Comparison of ENCODE assay signal across 18 mouse cellular contexts in genomic region chr1:30793357-30793883, GRCm38 (mm10).
DNase-seq lines count a peak whose midpoint lies in the region; ATAC-seq and TF ChIP-seq lines count a peak whose summit lies in the region.
"Had no signal": no experiment of that assay in that cellular context is flagged by ENCODE, and none has a peak within 500 bp of the region (broad histone marks: within the 10 kb centered on the region; RNA-seq: fewer than 3 reads in every experiment).

No protein-coding gene starts in this region.

- no peaks in the 10 kb centered on the region for H3K4me1 ChIP-seq in hindbrain, embryonic 14.5 days (replicated peaks; ENCODE audit: control insufficient read depth, insufficient read depth, low read length)
- no peaks in the 10 kb centered on the region for H3K4me1 ChIP-seq in hindbrain, embryonic 12.5 days
- no peaks in the 10 kb centered on the region for H3K4me1 ChIP-seq in kidney, postnatal 0 days (replicated peaks; ENCODE audit: insufficient read depth, low read length)
- H3K4me1 ChIP-seq: embryonic facial prominence, embryonic 12.5 days; intestine, embryonic 15.5 days had no signal

- 74% methylated on average over 7 of the region's 7 CpGs for WGBS in hindbrain, embryonic 14.5 days
- 84% methylated on average over 7 of the region's 7 CpGs for WGBS in hindbrain, embryonic 12.5 days
- WGBS in kidney, postnatal 0 days: 56% methylated on average over 7 of the region's 7 CpGs

- no peaks in the 10 kb centered on the region for H3K36me3 ChIP-seq in hindbrain, embryonic 14.5 days (replicated peaks; ENCODE audit: control insufficient read depth, insufficient read depth)
- H3K36me3 ChIP-seq in hindbrain, embryonic 12.5 days: no peaks in the 10 kb centered on the region
- H3K36me3 ChIP-seq in kidney, postnatal 0 days (ENCODE audit: insufficient read depth, low read length): no peaks in the 10 kb centered on the region
- H3K36me3 ChIP-seq: embryonic facial prominence, embryonic 12.5 days; G1E; heart, embryonic 12.5 days; intestine, embryonic 15.5 days had no signal

- no peaks in the 10 kb centered on the region for H3K9me3 ChIP-seq in hindbrain, embryonic 14.5 days (ENCODE audit: control insufficient read depth, low read length)
- H3K9me3 ChIP-seq in hindbrain, embryonic 12.5 days (replicated peaks): no peaks in the 10 kb centered on the region
- no peaks in the 10 kb centered on the region for H3K9me3 ChIP-seq in kidney, postnatal 0 days (replicated peaks; ENCODE audit: low read length)
- H3K9me3 ChIP-seq: embryonic facial prominence, embryonic 12.5 days; G1E; heart, embryonic 12.5 days; intestine, embryonic 15.5 days had no signal

- H3K27me3 ChIP-seq in hindbrain, embryonic 14.5 days (ENCODE audit: control insufficient read depth, insufficient read depth, low read length): no peaks in the 10 kb centered on the region
- no peaks in the 10 kb centered on the region for H3K27me3 ChIP-seq in hindbrain, embryonic 12.5 days
- no peaks in the 10 kb centered on the region for H3K27me3 ChIP-seq in kidney, postnatal 0 days (ENCODE audit: insufficient read depth, low read length)
- H3K27me3 ChIP-seq: embryonic facial prominence, embryonic 12.5 days; heart, embryonic 12.5 days; intestine, embryonic 15.5 days had no signal

- H3K27ac ChIP-seq in hindbrain, embryonic 14.5 days: no peak overlapping the region
- H3K27ac ChIP-seq in hindbrain, embryonic 12.5 days: no peak overlapping the region
- H3K27ac ChIP-seq in kidney, postnatal 0 days: no peak overlapping the region
- H3K27ac ChIP-seq: embryonic facial prominence, embryonic 12.5 days; heart, adult 2 months; intestine, embryonic 15.5 days had no signal

- ATAC-seq in hindbrain, embryonic 14.5 days (ENCODE audit: low FRiP score): 0 out of 2 replicates have a peak, but pooled peaks have one; percentile 32
- ATAC-seq in hindbrain, embryonic 12.5 days (ENCODE audit: low FRiP score): no peak
- no peak for ATAC-seq in kidney, postnatal 0 days (replicated peaks; ENCODE audit: low FRiP score, low read depth)
- ATAC-seq: forebrain, embryonic 16.5 days; intestine, embryonic 15.5 days had no signal

- no peak for DNase-seq in hindbrain, embryonic 14.5 days (ENCODE audit: low spot score)
- peak; percentile 58 for DNase-seq in kidney, postnatal 0 days (ENCODE audit: low spot score)
- no peak for DNase-seq in kidney, adult 8-10 months
- peak; percentile 10 for DNase-seq in brain, embryonic 14.5 days (ENCODE audit: low read depth)
- no peak for DNase-seq in gastrocnemius, postnatal 25 days
- DNase-seq: adrenal gland, adult 8-10 months; adrenal gland, postnatal 36 days; cerebellum, adult 11-12 months; cerebellum, adult 9-10 months; cerebellum, postnatal 25 days; heart, adult 2 months; kidney, adult 18-20 months had no signal

- no peak overlapping the region for H3K9ac ChIP-seq in hindbrain, embryonic 14.5 days
- no peak overlapping the region for H3K9ac ChIP-seq in hindbrain, embryonic 12.5 days
- H3K9ac ChIP-seq in kidney, postnatal 0 days (ENCODE audit: low read depth, low read length): no peak overlapping the region
- H3K9ac ChIP-seq: embryonic facial prominence, embryonic 12.5 days; heart, embryonic 12.5 days; intestine, embryonic 15.5 days had no signal

- TF ChIP-seq POLR2A in brain, embryonic 14.5 days (IDR thresholded peaks at IDR 0.05; ENCODE audit: borderline replicate concordance, extremely low read depth, insufficient read depth, insufficient read length, poor library complexity, severe bottlenecking): no peak

- no peak for TF ChIP-seq CTCF in kidney, postnatal 0 days (IDR thresholded peaks at IDR 0.05; ENCODE audit: low read depth)
- no peak for TF ChIP-seq CTCF in brain, embryonic 14.5 days (IDR thresholded peaks at IDR 0.05; ENCODE audit: borderline replicate concordance, extremely low read depth, insufficient read depth, insufficient read length)

- no peak overlapping the region for H3K4me3 ChIP-seq in hindbrain, embryonic 14.5 days (replicated peaks; ENCODE audit: low read length)
- no peak overlapping the region for H3K4me3 ChIP-seq in hindbrain, embryonic 12.5 days
- no peak overlapping the region for H3K4me3 ChIP-seq in kidney, postnatal 0 days (replicated peaks; ENCODE audit: low read depth, low read length)
- H3K4me3 ChIP-seq: embryonic facial prominence, embryonic 12.5 days; heart, adult 2 months; heart, embryonic 12.5 days; intestine, embryonic 15.5 days had no signal

- no peak overlapping the region for H3K4me2 ChIP-seq in hindbrain, embryonic 14.5 days (replicated peaks)
- no peak overlapping the region for H3K4me2 ChIP-seq in hindbrain, embryonic 12.5 days (replicated peaks)
- H3K4me2 ChIP-seq in kidney, postnatal 0 days (ENCODE audit: low read length): no peak overlapping the region
- H3K4me2 ChIP-seq: embryonic facial prominence, embryonic 12.5 days; heart, embryonic 12.5 days; intestine, embryonic 15.5 days had no signal

Comparison
In these comparisons a context has a peak if more than half of its experiments do, and no peak if none do; other contexts are left out.
1. DNase-seq: peak in kidney, postnatal 0 days (single experiment) and brain, embryonic 14.5 days (single experiment); none in hindbrain, embryonic 14.5 days (single experiment), kidney, adult 8-10 months (0 of 2) and gastrocnemius, postnatal 25 days (single experiment).